Mouse (Mus musculus) erythroblast, embryonic 14.5 days (primary cell): ENCODE results near the gene Tmem179.

Experiments
- GATA1 ChIP-seq: IDR thresholded peaks from 2 replicates; pipeline ENCODE4 v1.6.1; 2012; ENCODE audit warnings: low read length, inconsistent platforms, mixed read lengths
- TAL1 ChIP-seq: IDR thresholded peaks from 3 replicates; pipeline ENCODE4 v1.6.1; 2012; ENCODE audit warnings: low read length, inconsistent platforms, mixed read lengths

DNA sequence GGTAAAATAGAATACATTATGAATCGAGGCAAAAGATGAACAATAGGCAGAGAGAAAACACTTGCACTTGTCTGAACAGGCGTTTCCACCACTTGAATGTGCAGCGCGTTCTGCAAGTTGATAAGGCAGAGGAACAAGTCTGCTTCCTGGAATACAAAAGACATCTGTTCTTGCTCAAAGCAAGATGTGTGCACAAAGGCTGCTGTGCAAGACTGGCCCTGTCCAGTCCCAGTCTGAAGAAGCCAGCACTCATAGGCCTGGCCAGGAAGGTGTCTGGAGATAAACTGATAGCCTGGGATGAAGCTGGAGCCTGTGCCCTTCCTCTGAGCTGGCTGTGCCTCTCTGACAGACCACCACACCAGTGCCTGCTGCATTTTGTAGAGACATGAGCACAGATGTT lies 1.6 kb upstream of the Tmem179 start:
- TF ChIP-seq GATA1 (no peak), TAL1 (no peak)
